Mouse (Mus musculus) ES-Bruce4 (cell line): Measurements from ENCODE around the gene Dhx37.

Experiments
- CTCF ChIP-seq: IDR thresholded peaks from one replicate; pipeline ENCODE4 v1.8.1; 2011; ENCODE audit warnings: low read depth, low read length
- POLR2A ChIP-seq: IDR thresholded peaks from one replicate; pipeline ENCODE4 v1.8.1; 2011; ENCODE audit warnings: low read length; ENCODE audit not compliant: insufficient read depth

- TF ChIP-seq POLR2A (no peak), CTCF (no peak)
These were observed 55.0 kb downstream of the Dhx37 start for GRCm38 (mm10) chr5:125378919-125379318.
